Mouse (Mus musculus) kidney, embryonic 14.5 days (tissue): ENCODE measurements at regions not wholly inside any gene's neighbourhood (a gene's known extent, or its start where the extent isn't known, plus 50 kb on each side); places are given as distances from the start of the nearest gene placed in this dataset.

Experiments
- ATAC-seq: fragments of 200-750 bp; cut with Nextera tagmentation; 2 replicates; pipeline ENCODE4 v1.8.0; 2017; ENCODE audit warnings: moderate number of reproducible peaks, mild to moderate bottlenecking, moderate TSS enrichment, moderate library complexity; ENCODE audit not compliant: low FRiP score, low TSS enrichment
- H3K27ac ChIP-seq: fragments of 300-500 bp; sonication (generic); 2 replicates; pipeline ENCODE4 v1.5.1; 2014; ENCODE audit warnings: low read depth, mild to moderate bottlenecking, low read length, moderate library complexity, mixed read lengths
- H3K27me3 ChIP-seq: fragments of 300-500 bp; sonication (generic); 2 replicates; pipeline ENCODE4 v1.6.1; 2014; ENCODE audit warnings: mild to moderate bottlenecking, low read length; ENCODE audit not compliant: control insufficient read depth, insufficient read depth
- H3K36me3 ChIP-seq: fragments of 300-500 bp; sonication (generic); 2 replicates; pipeline ENCODE4 v1.6.1; 2014; ENCODE audit warnings: low read length, mixed read lengths; ENCODE audit not compliant: control insufficient read depth, insufficient read depth
- H3K4me1 ChIP-seq: fragments of 300-500 bp; sonication (generic); 2 replicates; pipeline ENCODE4 v1.6.1; 2014; ENCODE audit warnings: low read length, mixed read lengths; ENCODE audit not compliant: control insufficient read depth, insufficient read depth
- H3K4me2 ChIP-seq: fragments of 300-500 bp; sonication (generic); replicated peaks from 2 replicates; pipeline ENCODE4 v1.6.1; 2014; ENCODE audit warnings: low read depth, mild to moderate bottlenecking, low read length
- H3K4me3 ChIP-seq: fragments of 300-500 bp; sonication (generic); 2 replicates; pipeline ENCODE4 v1.5.1; 2014; ENCODE audit warnings: mild to moderate bottlenecking, low read length
- H3K9ac ChIP-seq: fragments of 300-500 bp; sonication (generic); 2 replicates; pipeline ENCODE4 v1.6.1; 2014; ENCODE audit warnings: low read depth, mild to moderate bottlenecking, low read length, moderate library complexity
- H3K9me3 ChIP-seq: fragments of 300-500 bp; sonication (generic); 2 replicates; pipeline ENCODE4 v1.6.1; 2016; ENCODE audit warnings: low read length; ENCODE audit not compliant: control insufficient read depth
- WGBS: fragments of 180-500 bp; shearing (Covaris S2); extraction: QIAGEN DNeasy Blood & Tissue Kit; methylation state at CpG from one replicate; pipeline ENCODE4 v1.1.7; 2014; 5-methylcytosine and 5-hydroxymethylcytosine counted together

DNA sequence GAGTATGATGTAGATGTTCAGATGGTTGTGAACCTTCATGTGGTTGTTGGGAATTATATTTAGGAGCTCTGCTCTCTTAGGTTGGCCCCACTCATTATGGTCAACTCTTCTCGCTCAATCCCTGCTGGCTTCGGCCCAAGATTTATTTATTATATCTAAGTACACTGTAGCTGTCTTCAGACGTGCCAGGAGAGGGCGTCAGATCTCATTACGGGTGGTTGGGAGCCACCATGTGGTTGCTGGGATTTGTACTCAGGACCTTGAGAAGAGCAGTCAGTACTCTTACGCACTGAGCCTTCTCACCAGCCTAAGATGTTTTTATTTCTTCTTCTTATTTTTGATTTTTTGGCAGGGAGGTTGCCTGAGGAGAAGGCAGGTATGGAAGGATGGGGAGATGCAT lies 207.1 kb upstream of the Ccdc54 start:
- H3K27me3 ChIP-seq = no peaks in the 10 kb centered on the region
- WGBS = 83% methylated on average over 6 of the region's 6 CpGs
- no peak for ATAC-seq
- no peak overlapping the region for H3K4me2 ChIP-seq
- H3K36me3 ChIP-seq = no peaks in the 10 kb centered on the region
- no peak overlapping the region for H3K4me3 ChIP-seq
- H3K4me1 ChIP-seq = no peaks in the 10 kb centered on the region
- H3K9ac ChIP-seq = no peak overlapping the region
- no peak overlapping the region for H3K27ac ChIP-seq
- no peaks in the 10 kb centered on the region for H3K9me3 ChIP-seq

DNA sequence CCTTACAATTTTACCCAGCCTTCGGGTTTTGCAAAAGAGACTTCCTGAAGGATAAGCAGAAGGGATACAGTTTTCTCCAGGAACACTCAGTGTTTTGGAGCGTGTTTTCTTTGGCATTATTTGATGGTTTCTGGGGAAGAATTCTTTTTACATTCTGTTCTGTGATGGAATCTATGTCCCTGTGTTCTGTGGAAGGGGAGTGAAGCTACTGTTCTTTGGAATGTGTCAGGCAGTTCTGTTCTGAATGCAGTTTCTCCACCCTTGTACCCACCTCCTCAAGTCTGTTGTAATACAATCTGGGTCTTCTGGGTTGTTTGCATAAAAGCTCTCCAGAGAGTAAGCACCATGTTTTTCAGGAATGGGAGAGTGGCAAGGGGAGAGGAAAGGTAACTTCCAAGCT lies 202.0 kb upstream of the Ccdc54 start:
- Histone ChIP-seq H3K4me1 (no peaks in the 10 kb centered on the region), H3K4me2 (no peak overlapping the region), H3K27me3 (no peaks in the 10 kb centered on the region), H3K4me3 (no peak overlapping the region), H3K27ac (0 out of 2 replicates have a peak overlapping the region, but pooled peaks have one; percentile 2), H3K9ac (no peak overlapping the region), H3K9me3 (no peaks in the 10 kb centered on the region), H3K36me3 (no peaks in the 10 kb centered on the region)
- ATAC-seq = peak; percentile 61; the same call in 1 of the 2 replicates
- WGBS = 59% methylated on average over 2 of the region's 2 CpGs

DNA sequence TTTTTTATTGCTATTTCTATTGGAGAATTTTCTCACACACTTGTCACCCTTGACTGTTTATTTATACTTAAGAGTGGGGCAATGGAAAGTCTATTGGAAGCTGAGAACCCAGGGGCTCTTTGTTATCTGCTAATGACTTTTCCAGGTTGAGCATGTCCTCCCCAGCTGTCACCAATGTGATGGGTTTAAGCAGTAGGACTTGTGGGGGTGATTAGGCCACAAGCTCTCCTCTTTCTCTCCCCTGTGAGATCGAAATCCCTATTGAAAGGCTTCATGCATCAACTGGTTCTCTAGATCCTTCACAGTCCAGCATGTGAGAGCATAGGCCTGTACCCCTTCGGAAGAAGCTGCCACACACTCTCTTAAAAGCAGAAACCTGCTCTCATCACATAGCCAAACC lies 201.6 kb upstream of the Ccdc54 start:
- peak; percentile 60; the same call in 1 of the 2 replicates for ATAC-seq
- Histone ChIP-seq H3K36me3 (no peaks in the 10 kb centered on the region), H3K9me3 (no peaks in the 10 kb centered on the region), H3K4me3 (no peak overlapping the region), H3K4me2 (no peak overlapping the region), H3K27ac (0 out of 2 replicates have a peak overlapping the region, but pooled peaks have one; percentile 2), H3K4me1 (no peaks in the 10 kb centered on the region), H3K27me3 (no peaks in the 10 kb centered on the region), H3K9ac (no peak overlapping the region)
- 45% methylated on average over 2 of the region's 2 CpGs for WGBS

DNA sequence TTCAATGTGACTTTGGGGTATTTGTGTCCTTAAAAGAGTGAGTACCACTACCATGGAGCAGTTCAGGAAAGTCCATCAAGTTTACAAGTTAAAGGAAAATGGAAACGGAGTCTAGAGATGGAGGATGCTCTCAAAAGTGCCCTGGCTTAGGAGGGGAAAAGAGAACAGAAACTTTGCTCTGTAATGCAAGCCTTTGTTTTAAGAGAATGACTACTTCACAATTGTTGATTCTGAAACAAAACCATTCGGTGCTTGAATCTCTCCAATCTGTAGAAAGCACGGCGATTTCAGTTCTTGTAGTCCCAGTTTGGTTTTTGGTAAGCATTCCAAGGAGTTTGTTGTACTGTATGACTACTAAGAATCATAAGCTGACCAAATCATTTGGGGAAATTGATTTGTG lies 197.7 kb upstream of the Ccdc54 start:
- Histone ChIP-seq H3K36me3 (no peaks in the 10 kb centered on the region), H3K9ac (no peak overlapping the region), H3K4me1 (no peaks in the 10 kb centered on the region; the same call in 1 of the 2 replicates), H3K27ac (no peak overlapping the region), H3K4me3 (no peak overlapping the region), H3K4me2 (no peak overlapping the region), H3K9me3 (no peaks in the 10 kb centered on the region), H3K27me3 (no peaks in the 10 kb centered on the region)
- WGBS = 94% methylated on average over 4 of the region's 4 CpGs
- no peak for ATAC-seq

DNA sequence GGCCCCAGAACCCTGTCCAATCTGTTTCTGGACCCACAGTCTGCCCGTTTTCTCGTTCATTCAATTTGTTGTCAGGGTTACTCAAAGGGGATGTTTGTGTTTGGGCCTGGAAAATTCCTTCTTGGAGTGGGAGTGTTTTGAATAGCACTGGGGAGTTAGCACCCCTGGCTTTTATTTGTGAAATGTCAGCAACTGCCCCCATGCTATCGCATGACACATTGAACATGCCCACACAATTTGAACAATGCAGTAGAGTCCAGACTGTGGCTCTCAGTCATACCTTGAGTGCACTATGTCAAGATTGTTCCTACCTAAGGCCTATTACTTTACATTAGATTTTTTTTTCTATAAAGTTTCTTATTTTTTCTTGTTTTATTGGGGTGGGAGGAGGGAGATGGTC lies 195.2 kb upstream of the Ccdc54 start:
- Histone ChIP-seq H3K9me3 (no peaks in the 10 kb centered on the region), H3K36me3 (no peaks in the 10 kb centered on the region), H3K4me2 (no peak overlapping the region), H3K27me3 (no peaks in the 10 kb centered on the region), H3K9ac (no peak overlapping the region), H3K27ac (no peak overlapping the region), H3K4me1 (peaks cover 3% of the 10 kb centered on the region; the same call in 1 of the 2 replicates), H3K4me3 (no peak overlapping the region)
- ATAC-seq = peak; percentile 65; the same call in 1 of the 2 replicates
- 31% methylated on average over 3 of the region's 3 CpGs for WGBS

DNA sequence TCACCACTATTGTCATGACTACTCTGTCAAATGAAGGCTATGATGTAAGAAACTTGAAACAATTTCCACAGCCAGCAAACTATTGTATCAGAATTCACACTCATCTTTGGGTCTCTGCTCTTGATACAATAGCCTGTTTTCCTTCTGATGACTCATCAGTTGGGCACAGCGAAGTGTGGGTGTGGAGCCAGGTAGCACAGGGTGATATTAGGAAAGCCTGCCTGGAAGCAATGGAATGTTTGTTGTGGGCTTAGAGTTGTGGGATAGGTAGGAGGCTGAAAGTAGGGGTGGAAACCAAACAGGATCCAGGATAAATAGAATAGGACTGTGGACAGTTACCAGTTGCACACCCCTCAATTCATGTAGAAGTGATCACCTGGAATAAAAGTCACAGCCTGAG lies 194.4 kb upstream of the Ccdc54 start:
- no peak overlapping the region for H3K27ac ChIP-seq
- ATAC-seq = no peak
- 81% methylated on average over 1 of the region's 1 CpGs for WGBS

DNA sequence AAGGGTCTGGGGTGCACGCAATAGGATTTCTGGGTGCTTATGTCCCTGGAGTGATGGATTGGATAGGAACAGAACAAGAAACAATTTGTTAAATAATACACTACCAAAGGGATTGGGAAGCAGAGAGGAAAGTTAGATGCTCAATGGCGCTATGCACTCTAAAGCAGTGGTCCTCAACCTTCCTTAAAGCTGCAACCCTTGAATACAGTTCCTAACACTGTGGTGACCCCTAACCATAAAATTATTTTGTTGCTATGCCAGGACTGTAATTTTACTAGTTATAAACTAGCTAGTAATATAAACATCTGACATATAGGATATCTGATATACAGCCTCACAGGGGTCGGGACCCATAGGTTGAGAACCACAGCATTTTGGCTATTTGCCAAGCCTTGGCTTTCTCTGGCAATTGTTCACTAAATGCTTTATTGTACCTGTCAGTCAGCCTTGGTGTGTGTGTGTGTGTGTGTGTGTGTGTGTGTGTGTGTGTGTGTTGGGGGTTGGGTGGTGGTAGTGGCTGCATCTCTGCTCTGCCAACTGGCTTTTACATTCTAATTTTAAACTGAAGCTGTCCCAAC lies 193.8 kb upstream of the Ccdc54 start:
- Histone ChIP-seq H3K4me3 (no peak overlapping the region), H3K4me2 (no peak overlapping the region), H3K27ac (no peak overlapping the region), H3K36me3 (no peaks in the 10 kb centered on the region), H3K9ac (no peak overlapping the region), H3K4me1 (peaks cover 3% of the 10 kb centered on the region; the same call in 1 of the 2 replicates), H3K9me3 (no peaks in the 10 kb centered on the region), H3K27me3 (no peaks in the 10 kb centered on the region)
- peak; percentile 44; the same call in 1 of the 2 replicates for ATAC-seq
- 68% methylated on average over 3 of the region's 3 CpGs for WGBS

More for the DNA sequence above, 194.4 kb upstream of the Ccdc54 start:
- no peak overlapping the region for H3K9ac ChIP-seq
- H3K4me3 ChIP-seq = no peak overlapping the region
- H3K27me3 ChIP-seq = no peaks in the 10 kb centered on the region
- peaks cover 3% of the 10 kb centered on the region; the same call in 1 of the 2 replicates for H3K4me1 ChIP-seq
- H3K9me3 ChIP-seq = no peaks in the 10 kb centered on the region
- H3K36me3 ChIP-seq = no peaks in the 10 kb centered on the region
- no peak overlapping the region for H3K4me2 ChIP-seq

DNA sequence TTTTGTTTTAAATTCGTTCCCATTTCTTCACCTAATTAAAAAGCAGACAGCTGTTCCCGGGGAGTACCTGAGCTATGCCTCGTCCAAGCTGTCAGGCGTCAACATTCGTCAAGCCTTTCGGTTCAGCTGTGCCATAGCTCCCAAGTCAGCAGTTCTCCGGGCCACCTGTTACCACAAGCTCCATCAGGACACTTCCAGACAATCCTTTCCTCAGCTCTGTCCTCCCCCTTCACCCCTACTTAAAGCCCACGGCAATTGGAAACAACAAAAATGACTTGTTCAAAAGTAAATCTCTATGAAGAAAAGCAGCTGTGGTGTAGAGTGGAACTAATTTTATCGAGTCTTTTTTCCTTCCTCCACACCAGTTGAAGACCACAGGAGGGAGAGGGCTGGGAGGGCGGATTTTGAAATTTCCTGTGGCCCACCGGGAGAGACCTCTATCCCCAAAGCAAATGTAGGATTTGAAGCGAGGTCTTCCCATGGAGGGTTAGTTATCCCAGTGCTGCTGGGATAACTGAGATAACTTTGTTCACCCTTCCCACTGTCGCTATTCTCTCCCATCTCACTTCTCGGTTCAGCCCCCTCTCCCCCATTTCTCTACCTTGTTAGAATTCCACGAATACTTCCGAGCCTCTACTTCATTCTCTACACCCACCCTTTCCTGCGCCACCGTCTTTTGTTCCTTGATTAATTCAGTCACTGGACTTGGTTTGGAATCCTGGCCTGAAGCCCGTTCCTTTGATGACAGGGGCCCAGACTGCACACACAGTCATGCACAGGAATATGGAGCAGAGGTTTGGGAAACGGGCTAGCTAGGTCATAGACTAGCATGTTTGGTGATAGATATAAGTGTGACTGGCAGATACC lies 193.1 kb upstream of the Ccdc54 start:
- WGBS = 46% methylated on average over 20 of the region's 20 CpGs
- Histone ChIP-seq H3K9me3 (no peaks in the 10 kb centered on the region), H3K36me3 (no peaks in the 10 kb centered on the region), H3K27me3 (no peaks in the 10 kb centered on the region), H3K4me1 (peaks cover 3% of the 10 kb centered on the region; the same call in 1 of the 2 replicates), H3K4me2 (no peak overlapping the region), H3K4me3 (no peak overlapping the region), H3K9ac (no peak overlapping the region), H3K27ac (0 out of 2 replicates have a peak overlapping the region, but pooled peaks have one; percentile 24)
- 0 out of 2 replicates have a peak, but pooled peaks have one; percentile 30 for ATAC-seq

DNA sequence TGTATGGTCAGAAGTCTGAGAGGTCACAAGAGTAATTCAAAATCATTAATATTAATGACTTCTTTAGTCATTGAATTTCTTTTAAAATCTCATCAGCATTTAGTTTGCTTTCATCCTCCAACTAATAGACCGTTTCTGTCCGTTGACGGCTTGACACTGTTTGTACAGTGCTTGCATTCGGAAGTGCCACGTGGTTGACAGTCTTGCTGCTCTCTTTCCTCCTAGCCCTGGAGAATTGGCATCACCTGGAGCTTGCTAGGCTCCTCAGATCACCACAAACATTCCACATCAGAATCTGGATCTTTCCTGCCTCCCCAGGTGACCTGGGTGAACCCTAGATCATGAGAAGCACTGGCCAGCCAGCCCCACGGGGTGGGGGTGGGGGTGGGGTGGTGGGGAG lies 192.3 kb upstream of the Ccdc54 start:
- no peak overlapping the region for H3K4me2 ChIP-seq
- H3K9ac ChIP-seq = no peak overlapping the region
- no peaks in the 10 kb centered on the region for H3K9me3 ChIP-seq
- ATAC-seq = no peak
- peaks cover 3% of the 10 kb centered on the region; the same call in 1 of the 2 replicates for H3K4me1 ChIP-seq
- H3K27me3 ChIP-seq = no peaks in the 10 kb centered on the region
- no peaks in the 10 kb centered on the region for H3K36me3 ChIP-seq
- H3K27ac ChIP-seq = no peak overlapping the region
- WGBS = 41% methylated on average over 6 of the region's 6 CpGs
- no peak overlapping the region for H3K4me3 ChIP-seq
